Mouse (Mus musculus): ENCODE data around the gene Faf1.

DNA sequence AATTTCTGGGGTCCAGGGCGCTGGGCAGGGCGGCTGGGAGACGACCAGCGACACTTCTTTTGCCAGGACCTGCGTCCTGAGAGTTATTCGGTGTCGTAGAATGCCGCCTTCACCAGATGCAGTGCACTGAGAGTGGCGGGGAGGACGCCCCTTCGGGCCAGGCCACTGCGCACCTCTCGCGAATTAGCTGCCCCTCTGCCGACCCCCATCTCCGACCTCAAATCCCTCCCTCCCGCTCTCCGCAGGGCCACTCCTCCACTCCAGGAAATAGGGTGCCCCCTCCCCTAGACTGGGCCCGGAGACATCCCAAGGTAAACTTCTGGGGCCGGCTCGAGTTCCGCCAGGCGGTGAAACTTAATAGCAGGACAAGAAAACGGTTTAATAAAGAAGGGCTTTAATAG lies 307.6 kb downstream of the Faf1 start:
- no peak for TF ChIP-seq CTCF (IDR thresholded peaks at IDR 0.05; ENCODE audit: low read depth)
- TF ChIP-seq EP300 (IDR thresholded peaks at IDR 0.05; ENCODE audit: low read depth) = no peak

Data from liver, embryonic 14.5 days (tissue).